Comparison of ENCODE assay signal across 35 mouse cellular contexts in the genomic region with DNA sequence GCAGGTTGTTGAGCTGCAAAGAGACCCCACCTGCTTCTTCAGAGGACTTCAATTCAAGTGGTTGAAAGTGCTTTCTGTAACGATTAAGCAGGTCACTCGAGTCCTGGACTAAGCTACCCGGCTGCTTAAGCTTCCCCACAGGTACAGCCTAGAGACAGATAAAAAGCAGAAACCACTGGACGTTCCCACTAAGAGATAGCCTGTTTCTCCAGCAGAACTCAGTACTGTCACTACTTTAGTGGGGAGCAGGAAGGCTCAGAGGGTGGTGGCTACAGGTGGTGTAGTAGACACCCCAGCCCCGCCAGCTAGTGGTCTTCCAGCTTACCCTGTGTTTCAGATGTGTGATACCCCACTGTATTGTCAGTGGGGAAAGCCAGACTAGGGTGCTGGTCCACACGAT. TPM values are rescaled to one million over a fixed set of nuclear protein-coding genes. Genes with fewer than 3 reads are reported as not detected.
"Had no signal": no experiment of that assay in that cellular context is flagged by ENCODE, and none has a peak within 500 bp of the region (broad histone marks: within the 10 kb centered on the region; RNA-seq: fewer than 3 reads in every experiment).

No protein-coding gene starts in this region.

- ATAC-seq: hindbrain, embryonic 16.5 days; hindbrain, postnatal 0 days; intestine, embryonic 15.5 days; intestine, embryonic 16.5 days; intestine, postnatal 0 days had no signal

- H3K9ac ChIP-seq: heart, embryonic 12.5 days; heart, embryonic 13.5 days; heart, embryonic 15.5 days; hindbrain, embryonic 12.5 days; hindbrain, embryonic 13.5 days; hindbrain, embryonic 14.5 days; hindbrain, embryonic 15.5 days; intestine, embryonic 15.5 days; kidney, embryonic 15.5 days had no signal

- H3K4me1 ChIP-seq: heart, embryonic 12.5 days; heart, embryonic 13.5 days; heart, embryonic 15.5 days; hindbrain, embryonic 10.5 days; hindbrain, embryonic 12.5 days; hindbrain, embryonic 13.5 days; hindbrain, embryonic 15.5 days; intestine, embryonic 15.5 days; kidney, embryonic 15.5 days had no signal

- H3K4me2 ChIP-seq: heart, embryonic 11.5 days; heart, embryonic 12.5 days; heart, embryonic 13.5 days; heart, embryonic 15.5 days; hindbrain, embryonic 12.5 days; hindbrain, embryonic 13.5 days; hindbrain, embryonic 14.5 days; hindbrain, embryonic 15.5 days; intestine, embryonic 15.5 days; kidney, embryonic 15.5 days had no signal

- DNase-seq: heart, postnatal 10 days; heart, postnatal 14 days; heart, postnatal 36 days; heart, postnatal 4 days; kidney, adult 11 months; kidney, adult 18-20 months; kidney, adult 2 months; kidney, adult 8-10 months; kidney, adult 9 months; kidney, postnatal 10 days; kidney, postnatal 14 days; kidney, postnatal 25 days; kidney, postnatal 36 days; kidney, postnatal 4 days; layer of hippocampus, adult 9-11 months; layer of hippocampus, postnatal 36 days had no signal

- H3K27ac ChIP-seq: heart, embryonic 13.5 days; heart, embryonic 15.5 days; hindbrain, embryonic 10.5 days; hindbrain, embryonic 12.5 days; hindbrain, embryonic 13.5 days; hindbrain, embryonic 14.5 days; hindbrain, embryonic 15.5 days; hindbrain, postnatal 0 days; intestine, embryonic 15.5 days; kidney, embryonic 15.5 days; kidney, postnatal 0 days; layer of hippocampus, adult 2 months; left cerebral cortex, adult 2 months had no signal

- H3K9me3 ChIP-seq: heart, embryonic 15.5 days; hindbrain, embryonic 10.5 days; hindbrain, embryonic 12.5 days; hindbrain, embryonic 13.5 days; hindbrain, embryonic 15.5 days; intestine, embryonic 15.5 days; kidney, embryonic 15.5 days had no signal

- H3K36me3 ChIP-seq: heart, embryonic 12.5 days; heart, embryonic 13.5 days; heart, embryonic 15.5 days; hindbrain, embryonic 10.5 days; hindbrain, embryonic 12.5 days; hindbrain, embryonic 13.5 days; hindbrain, embryonic 15.5 days; intestine, embryonic 15.5 days; kidney, embryonic 15.5 days had no signal

- H3K27me3 ChIP-seq: heart, embryonic 12.5 days; heart, embryonic 15.5 days; hindbrain, embryonic 12.5 days; hindbrain, embryonic 13.5 days; hindbrain, embryonic 15.5 days; intestine, embryonic 15.5 days had no signal

- H3K4me3 ChIP-seq: heart, embryonic 12.5 days; heart, embryonic 13.5 days; heart, embryonic 15.5 days; hindbrain, embryonic 10.5 days; hindbrain, embryonic 12.5 days; hindbrain, embryonic 13.5 days; hindbrain, embryonic 15.5 days; intestine, embryonic 15.5 days; kidney, embryonic 15.5 days; layer of hippocampus, adult 2 months; left cerebral cortex, adult 2 months had no signal

RNA-seq across cellular contexts. Expression of gene Col25a1, which starts 50.6 kb away (rescaled TPM):
- polyA plus RNA-seq: inflammation-experienced regulatory T-cells, adult 6 months had no signal
